Mouse (Mus musculus) CH12.LX (cell line): ENCODE results near the gene Cyp4f16. TPM values are rescaled to one million over a fixed set of nuclear protein-coding genes. Genes with fewer than 3 reads are reported as not detected.
"Not testable (repeated sequence)": the region's sequence is repeated elsewhere in the genome, so short reads cannot be mapped to it uniquely, and the experiment has no call there.

ENCODE experiments used
- DNase-seq: peaks from one replicate; pipeline ENCODE4 v3.0.0-alpha.2; 2013; ENCODE audit errors: extremely low read depth
- H3K27ac ChIP-seq: 2 replicates; pipeline ENCODE4 v1.5.1; 2012; ENCODE audit warnings: low read depth, mild to moderate bottlenecking, control low read depth, moderate library complexity; ENCODE audit not compliant: insufficient read depth
- H3K27me3 ChIP-seq: replicated peaks from 2 replicates; pipeline ENCODE3; 2012; ENCODE audit warnings: inconsistent platforms
- H3K36me3 ChIP-seq, 2 experiments: replicated peaks in 1 of 2; 2 replicates each; pipeline versions ENCODE3 to v1.6.1; 2012; ENCODE audit warnings: inconsistent platforms in 1 of 2, low read length in 1 of 2, mild to moderate bottlenecking in 1 of 2, mixed read lengths in 1 of 2, moderate library complexity in 1 of 2; ENCODE audit not compliant: control insufficient read depth in 1 of 2, insufficient read depth in 1 of 2
- H3K4me1 ChIP-seq, 2 experiments: 2 replicates each; pipeline ENCODE4 v1.6.1; 2012; ENCODE audit warnings: inconsistent platforms in 1 of 2, moderate library complexity in 1 of 2; ENCODE audit not compliant: insufficient read depth in 2 of 2, control insufficient read depth in 1 of 2
- H3K4me2 ChIP-seq: 2 replicates; pipeline ENCODE4 v1.6.1; 2012; ENCODE audit warnings: low read depth, mild to moderate bottlenecking, control low read depth; ENCODE audit not compliant: poor library complexity, insufficient read depth, severe bottlenecking
- H3K4me3 ChIP-seq, 3 experiments: fragments of 150-350 bp in 1 of 3; sonication (generic) in 1 of 3; replicated peaks in 1 of 3; 2 replicates each; pipeline versions ENCODE3 to v1.5.1; 2011 to 2012; ENCODE audit warnings: low read depth in 2 of 3, low read length in 2 of 3, mild to moderate bottlenecking in 2 of 3, moderate library complexity in 2 of 3, control low read depth in 1 of 3, improper control_type of control experiment in 1 of 3, inconsistent platforms in 1 of 3, mixed read lengths in 1 of 3; ENCODE audit not compliant: poor library complexity in 1 of 3
- H3K79me2 ChIP-seq: replicated peaks from 2 replicates; pipeline ENCODE4 v1.6.1; 2012; ENCODE audit warnings: mild to moderate bottlenecking, moderate library complexity; ENCODE audit not compliant: control insufficient read depth, poor library complexity, insufficient read depth, severe bottlenecking; ENCODE audit errors: extremely low read depth
- H3K9ac ChIP-seq: 2 replicates; pipeline ENCODE4 v1.6.1; 2012; ENCODE audit warnings: low read depth, mild to moderate bottlenecking, control low read depth, moderate library complexity; ENCODE audit not compliant: insufficient read depth
- H3K9me3 ChIP-seq: replicated peaks from 2 replicates; pipeline ENCODE3; 2012; ENCODE audit warnings: low read length, inconsistent platforms, mixed read lengths
- CHD1 ChIP-seq: IDR thresholded peaks from 2 replicates; pipeline ENCODE4 v1.6.1; 2012; ENCODE audit warnings: low read depth, low read length, improper control_type of control experiment, inconsistent platforms
- CHD2 ChIP-seq: IDR thresholded peaks from 2 replicates; pipeline ENCODE4 v1.6.1; 2011; ENCODE audit warnings: low read length, improper control_type of control experiment
- CTCF ChIP-seq, 2 experiments: IDR thresholded peaks in 1 of 2; conservative IDR thresholded peaks in 1 of 2; 2 replicates each; pipeline ENCODE4 v1.5.1; 2011 to 2012; ENCODE audit warnings: low read depth in 2 of 2, low read length in 2 of 2, improper control_type of control experiment in 1 of 2, inconsistent platforms in 1 of 2, mild to moderate bottlenecking in 1 of 2, moderate library complexity in 1 of 2
- ELF1 ChIP-seq: IDR thresholded peaks from 2 replicates; pipeline ENCODE4 v1.6.1; 2014; ENCODE audit warnings: low read depth, mild to moderate bottlenecking, inconsistent platforms, low read length, improper control_type of control experiment
- EP300 ChIP-seq: IDR thresholded peaks from 2 replicates; pipeline ENCODE4 v1.6.1; 2011; ENCODE audit warnings: low read length, improper control_type of control experiment
- GABPA ChIP-seq: IDR thresholded peaks from 2 replicates; pipeline ENCODE4 v1.6.1; 2012; ENCODE audit warnings: low read depth, low read length, improper control_type of control experiment, inconsistent platforms; ENCODE audit not compliant: insufficient replicate concordance
- HCFC1 ChIP-seq: IDR thresholded peaks from 2 replicates; pipeline ENCODE4 v1.6.1; 2012; ENCODE audit warnings: low read depth, mild to moderate bottlenecking, inconsistent platforms, low read length, improper control_type of control experiment
- JUND ChIP-seq: conservative IDR thresholded peaks from 2 replicates; pipeline ENCODE4 v1.6.1; 2011; ENCODE audit warnings: low read depth, low read length, improper control_type of control experiment
- MAFK ChIP-seq: IDR thresholded peaks from 2 replicates; pipeline ENCODE4 v1.6.1; 2011; ENCODE audit warnings: low read length, improper control_type of control experiment; ENCODE audit not compliant: insufficient replicate concordance
- MAX ChIP-seq: IDR thresholded peaks from 2 replicates; pipeline ENCODE4 v1.6.1; 2011; ENCODE audit warnings: low read length, improper control_type of control experiment
- MAZ ChIP-seq: IDR thresholded peaks from 2 replicates; pipeline ENCODE4 v1.6.1; 2012; ENCODE audit warnings: low read depth, mild to moderate bottlenecking, inconsistent platforms, low read length, improper control_type of control experiment, moderate library complexity
- PAX5 ChIP-seq: IDR thresholded peaks from 2 replicates; pipeline ENCODE4 v1.6.1; 2012; ENCODE audit warnings: low read length, inconsistent platforms, mixed read lengths
- POLR2AphosphoS2 ChIP-seq: IDR thresholded peaks from 2 replicates; pipeline ENCODE4 v1.6.1; 2011; ENCODE audit warnings: low read depth, low read length, improper control_type of control experiment
- SIN3A ChIP-seq: IDR thresholded peaks from 2 replicates; pipeline ENCODE4 v1.6.1; 2012; ENCODE audit warnings: low read length, improper control_type of control experiment, inconsistent platforms
- SMC3 ChIP-seq: IDR thresholded peaks from 2 replicates; pipeline ENCODE4 v1.6.1; 2011; ENCODE audit warnings: low read depth, low read length, improper control_type of control experiment
- TCF12 ChIP-seq: IDR thresholded peaks from 2 replicates; pipeline ENCODE4 v1.6.1; 2014; ENCODE audit warnings: low read depth, mild to moderate bottlenecking, inconsistent platforms, low read length, improper control_type of control experiment
- USF1 ChIP-seq: IDR thresholded peaks from 2 replicates; pipeline ENCODE4 v1.6.1; 2014; ENCODE audit warnings: low read depth, mild to moderate bottlenecking, inconsistent platforms, low read length, improper control_type of control experiment
- USF2 ChIP-seq: conservative IDR thresholded peaks from 2 replicates; pipeline ENCODE4 v1.6.1; 2011; ENCODE audit warnings: low read depth, low read length, improper control_type of control experiment
- ZC3H11A ChIP-seq: IDR thresholded peaks from 2 replicates; pipeline ENCODE4 v1.6.1; 2012; ENCODE audit warnings: low read depth, mild to moderate bottlenecking, inconsistent platforms, low read length, improper control_type of control experiment
- ZMIZ1 ChIP-seq: IDR thresholded peaks from 2 replicates; pipeline ENCODE4 v1.6.1; 2012; ENCODE audit warnings: low read depth, mild to moderate bottlenecking, inconsistent platforms, low read length, improper control_type of control experiment
- ZNF384 ChIP-seq: IDR thresholded peaks from 2 replicates; pipeline ENCODE4 v1.6.1; 2012; ENCODE audit warnings: low read depth, low read length, improper control_type of control experiment, inconsistent platforms
- dilution Hi-C: fragments of 300-500 bp; cut with MboI; formaldehyde crosslinking; loops from 2 replicates; pipeline ENCODE4 v1.14.3; 2020; ENCODE audit warnings: low sequenced_read_pairs; ENCODE audit not compliant: extremely low pct_unique_long_range_greater_than_20kb, extremely low pct_ligation_motif_present
- in situ Hi-C: fragments of 300-500 bp; cut with MboI; formaldehyde crosslinking; loops from 3 replicates; pipeline ENCODE4 v1.14.3; 2019; ENCODE audit warnings: low sequenced_read_pairs, low pct_ligation_motif_present, low pct_unique_long_range_greater_than_20kb, mixed read lengths
- polyA plus RNA-seq: library from polyadenylated mRNA; unstranded; fragments of >175 nt; gene quantifications from 2 replicates; pipeline ENCODE4 v1.2.1, GENCODE M21; 2012; ENCODE audit warnings: low read depth; ENCODE audit not compliant: insufficient read length
- total RNA-seq, 2 experiments: library from RNA; depleted of rRNA; stranded (reverse); fragments of 300-350 nt in 1 of 2; fragments of >200 nt in 1 of 2; gene quantifications; 2 replicates each; pipeline ENCODE4 v1.2.3; 2012 to 2014

Cyp4f16 gene
- total and polyA plus RNA-seq, 3 experiments = 28.3 to 33.9 (median 30.0) TPM

GRCm38 (mm10) chr17:32494601-32495000 is 41.8 kb upstream of the Cyp4f16 start:
- H3K4me1 ChIP-seq = peaks cover 0 to under 1% of the 10 kb centered on the region in 2 experiments; a peak in 1 of 4 replicates
- no peak overlapping the region for H3K4me3 ChIP-seq
- H3K9me3 ChIP-seq = no peaks in the 10 kb centered on the region
- no peak overlapping the region for H3K27ac ChIP-seq
- no peaks in the 10 kb centered on the region for H3K27me3 ChIP-seq
- DNase-seq = peak; percentile 77
- TF ChIP-seq SMC3 (peak; percentile 92), ZNF384 (no peak), CTCF (conservative IDR thresholded peaks at IDR 0.05 in 1 of 2, IDR thresholded peaks at IDR 0.05 in 1 of 2; ENCODE audit: low read depth in 2 of 2, low read length in 2 of 2) (peak; percentile 70 to 96), POLR2AphosphoS2 (no peak), ZC3H11A (peak; percentile 60)
- no peaks in the 10 kb centered on the region for H3K79me2 ChIP-seq
- dilution Hi-C loops (no loop called here), in situ Hi-C loops (loop anchor here (5.0 to 25.0 kb wide), 3 partner anchors 52 to 357 kb away; no protein-coding TSS in a partner anchor)
- H3K9ac ChIP-seq = no peak overlapping the region
- no peak overlapping the region for H3K4me2 ChIP-seq
- no peaks in the 10 kb centered on the region for H3K36me3 ChIP-seq

GRCm38 (mm10) chr17:32500511-32500910 is 35.8 kb upstream of the Cyp4f16 start:
- in situ Hi-C loops, H3K27me3 ChIP-seq, H3K4me2 ChIP-seq, H3K27ac ChIP-seq, dilution Hi-C loops, H3K4me3 ChIP-seq, H3K36me3 ChIP-seq, H3K9ac ChIP-seq, DNase-seq, H3K79me2 ChIP-seq, H3K9me3 ChIP-seq: not testable (repeated sequence)
- peaks cover 6 to 13% of the 10 kb centered on the region in 2 experiments; a peak in 3 of 4 replicates for H3K4me1 ChIP-seq

GRCm38 (mm10) chr17:32501051-32501450 is 35.3 kb upstream of the Cyp4f16 start:
- H3K4me2 ChIP-seq = no peak overlapping the region
- no peak overlapping the region for H3K27ac ChIP-seq
- no peaks in the 10 kb centered on the region for H3K79me2 ChIP-seq
- H3K4me3 ChIP-seq = no peak overlapping the region
- H3K9ac ChIP-seq = no peak overlapping the region
- peaks cover 6 to 15% of the 10 kb centered on the region in 2 experiments; a peak in 3 of 4 replicates for H3K4me1 ChIP-seq
- in situ Hi-C loops = no loop called here
- no peak for TF ChIP-seq ZMIZ1
- TF ChIP-seq TCF12 = no peak
- TF ChIP-seq PAX5 = no peak
- no peak for TF ChIP-seq MAFK
- TF ChIP-seq MAZ = no peak
- no peak for TF ChIP-seq JUND
- TF ChIP-seq ELF1 = no peak
- no peak for TF ChIP-seq USF1
- no peak for TF ChIP-seq USF2
- no peak for TF ChIP-seq POLR2AphosphoS2
- TF ChIP-seq MAX = no peak
- no peak for TF ChIP-seq CHD2
- TF ChIP-seq ZNF384 = no peak
- no peak for TF ChIP-seq EP300
- TF ChIP-seq SIN3A = no peak
- no peak for TF ChIP-seq HCFC1
- TF ChIP-seq CHD1 = no peak
- no peak for TF ChIP-seq GABPA
- H3K36me3 ChIP-seq = no peaks in the 10 kb centered on the region
- no peaks in the 10 kb centered on the region for H3K27me3 ChIP-seq
- no peaks in the 10 kb centered on the region for H3K9me3 ChIP-seq
- no peak for DNase-seq
- dilution Hi-C loops = no loop called here
